ENCODE assay signal across 8 mouse cellular contexts in the genomic region with DNA sequence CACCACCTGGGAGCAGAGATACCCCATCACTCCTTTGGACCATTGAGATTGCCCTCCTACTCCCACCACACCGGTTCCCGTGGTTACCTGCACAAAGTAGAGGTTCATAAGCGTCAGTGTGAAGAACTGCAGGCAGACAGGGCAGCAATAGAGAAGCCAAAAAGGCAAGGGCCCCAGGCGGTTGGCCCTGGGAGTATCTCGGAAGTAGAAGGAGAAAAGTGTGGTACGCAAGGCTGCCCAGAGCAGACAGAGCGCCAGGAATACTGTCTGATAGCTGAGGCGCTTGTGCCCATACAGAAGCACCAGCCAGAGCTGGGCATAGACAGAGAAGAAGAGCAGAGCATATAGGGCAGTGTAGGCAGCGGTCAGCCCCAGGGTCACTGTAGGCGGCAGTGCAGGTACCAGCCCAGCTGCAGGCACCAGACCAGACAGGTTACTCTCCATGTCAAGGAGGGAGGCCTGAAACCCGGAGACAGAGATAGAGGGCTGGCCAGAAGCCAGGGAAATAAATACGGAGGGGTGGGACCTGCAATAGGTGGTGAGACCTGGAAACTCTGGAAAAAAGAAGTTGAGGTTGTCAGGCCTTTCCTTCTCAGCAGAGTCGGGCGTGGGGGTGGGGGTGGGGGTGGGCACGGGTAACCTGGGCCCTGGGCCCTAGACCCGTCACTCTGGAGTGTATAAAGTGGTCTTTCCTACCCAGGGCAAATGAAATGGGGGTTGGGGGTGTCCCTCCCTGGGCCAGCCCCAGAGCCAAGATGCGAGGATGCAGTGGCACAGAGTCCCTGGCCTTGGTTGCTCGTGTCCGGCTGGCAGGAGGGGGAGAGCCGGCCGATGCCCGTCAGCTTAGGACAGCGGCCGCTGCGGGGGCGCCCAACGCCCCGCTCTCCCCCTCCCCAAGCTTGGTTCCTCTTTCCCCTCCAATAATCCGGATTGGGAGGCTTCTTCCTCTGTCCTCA. TPM values are rescaled to one million over a fixed set of nuclear protein-coding genes. Genes with fewer than 3 reads are reported as not detected.
DNase-seq lines count a peak whose midpoint lies in the region; ATAC-seq and TF ChIP-seq lines count a peak whose summit lies in the region.

No protein-coding gene starts in this region.

- H3K36me3 ChIP-seq in heart, adult 2 months (ENCODE audit: control insufficient read depth, insufficient read depth, low read length): no peaks in the 10 kb centered on the region
- no peaks in the 10 kb centered on the region for H3K36me3 ChIP-seq in ES-Bruce4 (ENCODE audit: control insufficient read depth, insufficient read depth, low read length, poor library complexity, severe bottlenecking)
- 0 out of 2 replicates have a peak, but pooled peaks cover 6% of the 10 kb centered on the region for H3K36me3 ChIP-seq in forebrain, embryonic 12.5 days (replicated peaks)
- no peaks in the 10 kb centered on the region for H3K36me3 ChIP-seq in limb, embryonic 11.5 days (ENCODE audit: control insufficient read depth, insufficient read depth, low read length)
- no peaks in the 10 kb centered on the region for H3K36me3 ChIP-seq in stomach, embryonic 15.5 days

- H3K4me1 ChIP-seq in heart, adult 2 months (ENCODE audit: control insufficient read depth, insufficient read depth, low read length): peaks cover 3% of the 10 kb centered on the region
- no peaks in the 10 kb centered on the region for H3K4me1 ChIP-seq in ES-Bruce4 (ENCODE audit: control insufficient read depth, insufficient read depth, low read length)
- peaks cover 32% of the 10 kb centered on the region for H3K4me1 ChIP-seq in forebrain, embryonic 12.5 days
- peaks cover 13% of the 10 kb centered on the region for H3K4me1 ChIP-seq in limb, embryonic 11.5 days (ENCODE audit: control insufficient read depth, insufficient read depth, low read length)
- peaks cover 24% of the 10 kb centered on the region for H3K4me1 ChIP-seq in stomach, embryonic 15.5 days

- peak overlapping the region; percentile 99 for H3K4me2 ChIP-seq in forebrain, embryonic 12.5 days
- H3K4me2 ChIP-seq in limb, embryonic 11.5 days (ENCODE audit: low read depth, severe bottlenecking): peak overlapping the region; percentile 88
- peak overlapping the region; percentile 98 for H3K4me2 ChIP-seq in stomach, embryonic 15.5 days

- no peaks in the 10 kb centered on the region for H3K79me2 ChIP-seq in heart, adult 2 months (replicated peaks; ENCODE audit: control insufficient read depth, insufficient read depth, low read length)

- WGBS in heart, adult 2 months: 20% methylated on average over 29 of the region's 29 CpGs
- WGBS in forebrain, embryonic 12.5 days: 20% methylated on average over 29 of the region's 29 CpGs
- 22% methylated on average over 28 of the region's 29 CpGs for WGBS in limb, embryonic 11.5 days
- WGBS in stomach, embryonic 15.5 days: 19% methylated on average over 29 of the region's 29 CpGs

- H3K4me3 ChIP-seq in heart, adult 2 months: peak overlapping the region; percentile 80
- H3K4me3 ChIP-seq in ES-Bruce4 (ENCODE audit: low read depth, low read length): peak overlapping the region; percentile 87
- peak overlapping the region; percentile 83 for H3K4me3 ChIP-seq in forebrain, embryonic 12.5 days (replicated peaks)
- H3K4me3 ChIP-seq in limb, embryonic 11.5 days (ENCODE audit: low read depth, low read length): peak overlapping the region; percentile 69
- peak overlapping the region; percentile 72 for H3K4me3 ChIP-seq in stomach, embryonic 15.5 days (replicated peaks)

- TF ChIP-seq CTCF in heart, adult 2 months (IDR thresholded peaks at IDR 0.05): no peak
- TF ChIP-seq CTCF in ES-Bruce4 (IDR thresholded peaks at IDR 0.05; ENCODE audit: low read depth, low read length): no peak

- no peak for TF ChIP-seq POLR2A in heart, adult 2 months (IDR thresholded peaks at IDR 0.05; ENCODE audit: insufficient read depth, low read depth, low read length)
- TF ChIP-seq POLR2A in ES-Bruce4 (IDR thresholded peaks at IDR 0.05; ENCODE audit: insufficient read depth, low read length): no peak

- H3K9ac ChIP-seq in heart, adult 2 months (ENCODE audit: low read depth, low read length): peak overlapping the region; percentile 83
- H3K9ac ChIP-seq in ES-Bruce4 (ENCODE audit: low read depth, poor library complexity, severe bottlenecking): peak overlapping the region; percentile 86
- H3K9ac ChIP-seq in forebrain, embryonic 12.5 days: peak overlapping the region; percentile 91
- H3K9ac ChIP-seq in limb, embryonic 11.5 days (ENCODE audit: low read length): peak overlapping the region; percentile 77
- H3K9ac ChIP-seq in stomach, embryonic 15.5 days: peak overlapping the region; percentile 88

- peak overlapping the region; percentile 84 for H3K27ac ChIP-seq in heart, adult 2 months
- H3K27ac ChIP-seq in ES-Bruce4 (ENCODE audit: insufficient read depth, low read length): no peak overlapping the region
- H3K27ac ChIP-seq in forebrain, embryonic 12.5 days: peak overlapping the region; percentile 95; the same call in 1 of the 2 replicates
- no peak overlapping the region for H3K27ac ChIP-seq in limb, embryonic 11.5 days (replicated peaks; ENCODE audit: low read depth, low read length)
- peak overlapping the region; percentile 98 for H3K27ac ChIP-seq in stomach, embryonic 15.5 days

- no peaks in the 10 kb centered on the region for H3K27me3 ChIP-seq in heart, adult 2 months (ENCODE audit: control insufficient read depth, insufficient read depth, low read length)
- H3K27me3 ChIP-seq in ES-Bruce4 (ENCODE audit: control insufficient read depth, insufficient read depth, low read length, poor library complexity, severe bottlenecking): no peaks in the 10 kb centered on the region
- peaks cover 8% of the 10 kb centered on the region for H3K27me3 ChIP-seq in forebrain, embryonic 12.5 days
- H3K27me3 ChIP-seq in limb, embryonic 11.5 days (ENCODE audit: control insufficient read depth, insufficient read depth, low read length): peaks cover 7% of the 10 kb centered on the region
- H3K27me3 ChIP-seq in stomach, embryonic 15.5 days (replicated peaks): 0 out of 2 replicates have a peak, but pooled peaks cover 6% of the 10 kb centered on the region

- no peaks in the 10 kb centered on the region for H3K9me3 ChIP-seq in ES-Bruce4 (replicated peaks; ENCODE audit: control insufficient read depth, insufficient read depth, low read length, poor library complexity, severe bottlenecking)
- H3K9me3 ChIP-seq in forebrain, embryonic 12.5 days: no peaks in the 10 kb centered on the region
- no peaks in the 10 kb centered on the region for H3K9me3 ChIP-seq in limb, embryonic 11.5 days (ENCODE audit: control insufficient read depth, low read length)
- no peaks in the 10 kb centered on the region for H3K9me3 ChIP-seq in stomach, embryonic 15.5 days

- peak; percentile 4 for ATAC-seq in forebrain, embryonic 12.5 days (ENCODE audit: low FRiP score)
- 0 out of 2 replicates have a peak, but pooled peaks have one; percentile 19 for ATAC-seq in limb, embryonic 11.5 days (ENCODE audit: insufficient number of reproducible peaks, low FRiP score, low TSS enrichment, low read depth)
- no peak for ATAC-seq in stomach, embryonic 15.5 days (ENCODE audit: insufficient read depth, low FRiP score, low read depth)

- no peak for TF ChIP-seq EP300 in heart, adult 2 months (IDR thresholded peaks at IDR 0.05; ENCODE audit: insufficient read depth, low read depth, low read length)
- no peak for TF ChIP-seq EP300 in ES-Bruce4 (IDR thresholded peaks at IDR 0.05; ENCODE audit: insufficient read depth, low read depth, low read length)

- peak in 1 of 2 experiments; percentile 22 for DNase-seq in heart, adult 2 months
- DNase-seq in heart, postnatal 36 days: no peak
- DNase-seq in limb, embryonic 11.5 days (ENCODE audit: low spot score): no peak
- DNase-seq in c-Kit-positive CD71-positive TER-119-positive erythroid progenitor cells, embryonic 14.5 days (ENCODE audit: low spot score): no peak
- no peak for DNase-seq in left cerebral cortex, postnatal 36 days (ENCODE audit: low spot score in 2 of 2)

- intact Hi-C loops in heart, adult 2 months (cut with DNase I): loop anchor here (5.0 kb wide), 1 partner anchor 37 kb away; the partner anchor contains the start of gene Plcb3
- intact Hi-C loops in heart, postnatal 36 days (cut with DNase I): loop anchor here (2.0 kb wide), 1 partner anchor 16 kb away; the partner anchor contains the start of gene Catsperz
- intact Hi-C loops in left cerebral cortex, postnatal 36 days (cut with DNase I): loop anchor here (1.0 to 10.0 kb wide), 2 partner anchors 19 to 696 kb away; partner anchors contain the start of genes Atg2a and Esrra

RNA-seq across cellular contexts. Expression of gene Bad, which starts 1.0 kb away (rescaled TPM):
- 10 to 100 TPM; 21.1 to 25.8 TPM for total RNA-seq in heart, adult 2 months (2021)
- 30.6 and 33.5 TPM in 2 replicates for polyA plus RNA-seq in heart, adult 2 months (2012; rRNA removed)
- total RNA-seq in heart, postnatal 36 days (2021): 10 to 100 TPM; 22.0 to 24.7 TPM
- polyA plus RNA-seq in ES-Bruce4 (2011; ENCODE audit: insufficient read depth, insufficient read length, low read depth, missing spikeins): 14.6 and 16.2 TPM in 2 replicates
- 62.4 and 65.3 TPM in 2 replicates for polyA plus RNA-seq in forebrain, embryonic 12.5 days (2016; fragmentation: Nextera tagmentation; extraction: Ambion mirVana)
- 50.2 and 51.7 TPM in 2 replicates for polyA plus RNA-seq in limb, embryonic 11.5 days (2014; fragmentation: Nextera tagmentation; extraction: Ambion mirVana)
- polyA plus RNA-seq in stomach, embryonic 15.5 days (2015; fragmentation: Nextera tagmentation; extraction: Ambion mirVana): 71.6 and 75.8 TPM in 2 replicates
- 10 to 100 TPM; 36.6 to 42.6 TPM for total RNA-seq in left cerebral cortex, postnatal 36 days (2021)

RNA-seq across cellular contexts. Expression of gene Gpr137, which starts 1.6 kb away (rescaled TPM):
- total RNA-seq in heart, adult 2 months (2021): 10 to 100 TPM; 34.1 to 35.4 TPM
- polyA plus RNA-seq in heart, adult 2 months (2012; rRNA removed): 53.4 and 60.4 TPM in 2 replicates
- total RNA-seq in heart, postnatal 36 days (2021): 10 to 100 TPM; 37.3 to 39.1 TPM
- polyA plus RNA-seq in ES-Bruce4 (2011; ENCODE audit: insufficient read depth, insufficient read length, low read depth, missing spikeins): 9.0 and 12.8 TPM in 2 replicates
- 30.9 and 33.1 TPM in 2 replicates for polyA plus RNA-seq in forebrain, embryonic 12.5 days (2016; fragmentation: Nextera tagmentation; extraction: Ambion mirVana)
- polyA plus RNA-seq in limb, embryonic 11.5 days (2014; fragmentation: Nextera tagmentation; extraction: Ambion mirVana): 19.1 and 22.6 TPM in 2 replicates
- 26.7 and 29.9 TPM in 2 replicates for polyA plus RNA-seq in stomach, embryonic 15.5 days (2015; fragmentation: Nextera tagmentation; extraction: Ambion mirVana)
- 100 to 1,000 TPM in 1 of 2 experiments, 10 to 100 TPM in 1; 94.1 to 108 TPM for total RNA-seq in left cerebral cortex, postnatal 36 days (2021)

RNA-seq across cellular contexts. Expression of gene Kcnk4, which starts 6.4 kb away (rescaled TPM):
- total RNA-seq in heart, adult 2 months (2021): not detected
- polyA plus RNA-seq in heart, adult 2 months (2012; rRNA removed): 0.21 TPM in 1 of 2 replicates, not detected in the other
- not detected for total RNA-seq in heart, postnatal 36 days (2021)
- polyA plus RNA-seq in ES-Bruce4 (2011; ENCODE audit: insufficient read depth, insufficient read length, low read depth, missing spikeins): 1.5 TPM in 1 of 2 replicates, not detected in the other
- polyA plus RNA-seq in forebrain, embryonic 12.5 days (2016; fragmentation: Nextera tagmentation; extraction: Ambion mirVana): 0.21 TPM in 1 of 2 replicates, not detected in the other
- 0.24 and 0.31 TPM in 2 replicates for polyA plus RNA-seq in limb, embryonic 11.5 days (2014; fragmentation: Nextera tagmentation; extraction: Ambion mirVana)
- 0.67 and 0.86 TPM in 2 replicates for polyA plus RNA-seq in stomach, embryonic 15.5 days (2015; fragmentation: Nextera tagmentation; extraction: Ambion mirVana)
- total RNA-seq in left cerebral cortex, postnatal 36 days (2021): 10 to 100 TPM; 34.9 to 37.0 TPM

RNA-seq across cellular contexts. Expression of gene Catsperz, which starts 15.5 kb away (rescaled TPM):
- not detected for total RNA-seq in heart, adult 2 months (2021)
- 0.23 and 0.64 TPM in 2 replicates for polyA plus RNA-seq in heart, adult 2 months (2012; rRNA removed)
- not detected for total RNA-seq in heart, postnatal 36 days (2021)
- 1.4 and 1.8 TPM in 2 replicates for polyA plus RNA-seq in ES-Bruce4 (2011; ENCODE audit: insufficient read depth, insufficient read length, low read depth, missing spikeins)
- 0.27 TPM in 1 of 2 replicates, not detected in the other for polyA plus RNA-seq in forebrain, embryonic 12.5 days (2016; fragmentation: Nextera tagmentation; extraction: Ambion mirVana)
- 0.71 and 1.3 TPM in 2 replicates for polyA plus RNA-seq in limb, embryonic 11.5 days (2014; fragmentation: Nextera tagmentation; extraction: Ambion mirVana)
- 1.6 TPM in 2 replicates for polyA plus RNA-seq in stomach, embryonic 15.5 days (2015; fragmentation: Nextera tagmentation; extraction: Ambion mirVana)
- total RNA-seq in left cerebral cortex, postnatal 36 days (2021): 10 to 100 TPM; 23.8 to 30.8 TPM

RNA-seq across cellular contexts. Expression of gene Esrra, which starts 19.1 kb away (rescaled TPM):
- 100 to 1,000 TPM; 156 to 180 TPM for total RNA-seq in heart, adult 2 months (2021)
- 135 and 152 TPM in 2 replicates for polyA plus RNA-seq in heart, adult 2 months (2012; rRNA removed)
- 100 to 1,000 TPM; 146 to 154 TPM for total RNA-seq in heart, postnatal 36 days (2021)
- polyA plus RNA-seq in ES-Bruce4 (2011; ENCODE audit: insufficient read depth, insufficient read length, low read depth, missing spikeins): 13.6 and 16.7 TPM in 2 replicates
- 11.4 and 13.0 TPM in 2 replicates for polyA plus RNA-seq in forebrain, embryonic 12.5 days (2016; fragmentation: Nextera tagmentation; extraction: Ambion mirVana)
- polyA plus RNA-seq in limb, embryonic 11.5 days (2014; fragmentation: Nextera tagmentation; extraction: Ambion mirVana): 1.9 and 3.3 TPM in 2 replicates
- polyA plus RNA-seq in stomach, embryonic 15.5 days (2015; fragmentation: Nextera tagmentation; extraction: Ambion mirVana): 17.1 and 18.8 TPM in 2 replicates
- 10 to 100 TPM; 60.6 to 66.4 TPM for total RNA-seq in left cerebral cortex, postnatal 36 days (2021)

Comparison
In these comparisons a context has a peak if more than half of its experiments do, and no peak if none do; other contexts are left out.
1. H3K27ac ChIP-seq: peak in heart, adult 2 months (single experiment), forebrain, embryonic 12.5 days (single experiment) and stomach, embryonic 15.5 days (single experiment); none in ES-Bruce4 (single experiment) and limb, embryonic 11.5 days (single experiment).
2. Peak in every context shown above with its lines, with median percentiles within 50 percentile points of each other: H3K4me3 ChIP-seq, H3K9ac ChIP-seq and H3K4me2 ChIP-seq.